Mouse (Mus musculus): ENCODE data around the gene Prss38. TPM values are rescaled to one million over a fixed set of nuclear protein-coding genes. Genes with fewer than 3 reads are reported as not detected.

The Prss38 gene
- polyA plus RNA-seq, 1 experiment from 2014 or later = not detected

DNA sequence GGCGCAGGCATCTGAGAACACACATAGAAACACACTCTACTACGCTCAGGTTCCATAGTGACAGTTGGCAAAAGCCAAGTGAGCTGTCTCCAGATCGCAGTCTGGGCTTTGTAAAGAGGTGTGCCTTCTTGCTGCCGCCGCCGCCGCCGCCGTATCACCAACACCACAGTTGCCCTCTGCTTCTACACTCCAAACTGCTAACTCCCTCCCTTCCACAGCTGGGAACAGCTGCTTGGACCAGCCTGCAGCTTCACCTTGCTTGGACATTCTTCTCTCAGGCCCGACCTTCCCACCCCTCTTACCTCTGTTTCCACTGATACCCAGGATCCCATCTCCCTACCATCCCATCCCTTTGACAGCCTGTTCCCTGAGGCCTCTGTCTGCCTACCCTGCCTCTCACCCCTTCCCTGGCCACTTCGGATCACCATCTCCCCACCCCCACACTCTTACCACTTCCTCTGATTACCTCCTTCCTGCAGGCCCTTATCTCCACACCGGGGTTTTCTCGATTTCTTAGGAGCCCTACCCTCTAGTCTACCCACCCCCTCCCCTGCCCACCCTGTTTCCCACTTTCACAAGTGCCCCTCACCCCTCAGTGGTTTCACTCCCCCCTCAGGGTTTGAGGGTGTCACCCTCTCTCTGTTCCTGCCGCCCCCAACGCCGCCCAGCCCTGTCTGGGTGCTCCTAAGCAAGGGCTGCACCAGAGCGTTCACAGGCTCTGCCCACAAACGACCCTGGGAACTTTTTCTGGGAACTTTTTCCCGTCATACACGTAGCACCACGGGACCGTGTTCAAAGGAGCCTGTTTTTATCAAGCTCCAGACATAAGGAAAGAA lies 22.3 kb upstream of the Prss38 start:
- Histone ChIP-seq H3K9me3 (replicated peaks) (no peaks in the 10 kb centered on the region), H3K36me3 (replicated peaks) (no peaks in the 10 kb centered on the region), H3K4me3 (replicated peaks) (no peak overlapping the region), H3K4me1 (replicated peaks) (peaks cover 11% of the 10 kb centered on the region), H3K27me3 (no peaks in the 10 kb centered on the region), H3K27ac (replicated peaks) (no peak overlapping the region), H3K4me2 (no peak overlapping the region; the same call in 1 of the 2 replicates), H3K9ac (no peak overlapping the region)
- WGBS (ENCODE audit: insufficient replicate concordance) = 8% methylated on average over 22 of the region's 22 CpGs
- ATAC-seq (ENCODE audit: insufficient read depth) = peak; percentile 9; the same call in 1 of the 2 replicates

DNA sequence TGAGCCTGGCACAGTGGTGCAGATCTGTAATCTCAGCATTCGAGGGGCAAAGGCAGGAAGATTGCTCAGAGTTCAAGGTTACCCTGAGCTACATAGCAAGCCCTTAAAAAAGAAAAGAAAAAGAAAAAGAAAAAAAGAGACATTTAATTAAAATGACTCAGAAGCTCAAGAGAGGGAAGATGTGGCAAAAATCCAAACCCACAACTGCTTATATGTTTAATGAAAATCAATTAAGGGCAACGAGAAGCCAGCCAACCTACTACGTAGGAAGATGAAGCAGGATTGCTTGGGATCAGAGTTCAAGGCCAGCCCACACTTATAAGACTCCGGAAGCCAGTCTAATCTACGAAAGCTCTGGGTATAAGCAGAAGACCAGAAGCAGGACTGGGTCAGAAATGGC lies 19.0 kb upstream of the Prss38 start:
- Histone ChIP-seq H3K4me1 (replicated peaks) (peaks cover 11% of the 10 kb centered on the region), H3K36me3 (replicated peaks) (no peaks in the 10 kb centered on the region), H3K9me3 (replicated peaks) (no peaks in the 10 kb centered on the region), H3K9ac (no peak overlapping the region), H3K27ac (replicated peaks) (no peak overlapping the region), H3K4me2 (no peak overlapping the region), H3K4me3 (replicated peaks) (no peak overlapping the region), H3K27me3 (no peaks in the 10 kb centered on the region)
- ATAC-seq (ENCODE audit: insufficient read depth) = no peak
- 57% methylated on average over 5 of the region's 5 CpGs for WGBS (ENCODE audit: insufficient replicate concordance)

DNA sequence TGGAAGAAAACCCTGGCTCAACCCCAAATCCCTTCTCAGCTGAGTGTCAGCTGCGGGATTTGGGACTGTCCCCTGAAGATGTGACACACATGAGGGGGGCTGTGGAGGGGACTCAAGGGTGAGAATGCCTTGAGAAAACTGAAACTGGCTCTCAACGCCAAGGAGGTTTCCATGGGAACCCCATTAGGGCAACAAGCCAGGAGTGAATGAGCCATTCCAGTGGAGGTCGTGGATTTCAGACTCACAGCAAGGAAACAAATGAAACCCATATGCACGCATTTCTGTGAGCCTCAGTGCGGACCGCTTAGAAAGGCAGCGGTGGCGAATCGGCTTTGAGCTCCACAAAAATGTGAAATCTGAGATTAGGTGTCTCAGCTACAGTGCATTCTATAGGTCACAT lies 18.1 kb upstream of the Prss38 start:
- no peak overlapping the region for H3K4me2 ChIP-seq
- WGBS (ENCODE audit: insufficient replicate concordance) = 61% methylated on average over 9 of the region's 9 CpGs
- H3K4me1 ChIP-seq (replicated peaks) = peaks cover 10% of the 10 kb centered on the region
- no peak for ATAC-seq (ENCODE audit: insufficient read depth)
- H3K27ac ChIP-seq (replicated peaks) = no peak overlapping the region
- H3K27me3 ChIP-seq = no peaks in the 10 kb centered on the region
- H3K4me3 ChIP-seq (replicated peaks) = no peak overlapping the region
- no peaks in the 10 kb centered on the region for H3K9me3 ChIP-seq (replicated peaks)
- no peaks in the 10 kb centered on the region for H3K36me3 ChIP-seq (replicated peaks)
- H3K9ac ChIP-seq = no peak overlapping the region

DNA sequence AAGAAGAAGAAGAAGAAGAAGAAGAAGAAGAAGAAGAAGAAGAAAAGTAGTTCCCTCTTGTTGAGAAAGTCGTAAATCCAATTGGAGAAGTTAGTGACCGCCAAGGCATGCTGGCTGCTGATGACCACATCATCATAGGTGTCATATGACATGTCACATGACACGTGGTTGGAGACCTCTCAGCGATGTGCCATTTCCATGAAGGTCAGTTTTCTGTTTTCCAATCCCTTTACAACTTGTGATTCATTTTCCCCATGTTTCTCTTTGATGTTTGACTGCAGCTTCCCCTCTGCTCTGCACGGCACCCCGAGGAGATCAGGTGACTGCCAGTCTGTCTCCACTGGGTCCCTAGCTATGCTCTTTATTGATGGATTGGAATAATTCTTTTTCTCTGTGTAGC lies 16.8 kb upstream of the Prss38 start:
- Histone ChIP-seq H3K4me1 (replicated peaks) (no peaks in the 10 kb centered on the region), H3K4me2 (no peak overlapping the region), H3K9me3 (replicated peaks) (no peaks in the 10 kb centered on the region), H3K36me3 (replicated peaks) (no peaks in the 10 kb centered on the region), H3K9ac (no peak overlapping the region), H3K27ac (replicated peaks) (no peak overlapping the region), H3K27me3 (no peaks in the 10 kb centered on the region), H3K4me3 (replicated peaks) (no peak overlapping the region)
- WGBS (ENCODE audit: insufficient replicate concordance) = 30% methylated on average over 6 of the region's 6 CpGs
- ATAC-seq (ENCODE audit: insufficient read depth) = no peak

DNA sequence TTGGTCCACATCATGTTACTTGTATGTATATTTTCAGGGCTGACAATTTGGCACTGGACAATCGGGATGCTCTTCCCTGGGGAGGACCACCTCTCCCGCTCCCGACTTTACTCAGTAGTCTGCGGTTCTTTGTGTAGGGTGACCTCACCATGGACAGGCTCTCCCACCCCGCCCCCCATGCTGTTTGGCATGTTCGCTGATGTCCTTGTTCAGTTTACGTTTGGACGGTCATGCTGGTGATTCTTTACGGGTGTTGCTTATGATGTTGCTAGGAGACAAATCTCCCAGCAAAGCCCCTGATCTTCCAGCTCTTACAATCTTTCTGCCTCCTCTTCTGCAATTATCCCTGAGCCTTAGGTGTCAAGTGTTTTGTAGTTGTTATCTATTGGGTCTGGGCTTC lies 15.0 kb upstream of the Prss38 start:
- no peak overlapping the region for H3K4me2 ChIP-seq
- H3K9me3 ChIP-seq (replicated peaks) = no peaks in the 10 kb centered on the region
- H3K27ac ChIP-seq (replicated peaks) = no peak overlapping the region
- WGBS (ENCODE audit: insufficient replicate concordance) = 66% methylated on average over 9 of the region's 9 CpGs
- no peak overlapping the region for H3K4me3 ChIP-seq (replicated peaks)
- ATAC-seq (ENCODE audit: insufficient read depth) = no peak
- no peaks in the 10 kb centered on the region for H3K36me3 ChIP-seq (replicated peaks)
- no peaks in the 10 kb centered on the region for H3K4me1 ChIP-seq (replicated peaks)
- no peaks in the 10 kb centered on the region; the same call in 1 of the 2 replicates for H3K27me3 ChIP-seq
- no peak overlapping the region for H3K9ac ChIP-seq

DNA sequence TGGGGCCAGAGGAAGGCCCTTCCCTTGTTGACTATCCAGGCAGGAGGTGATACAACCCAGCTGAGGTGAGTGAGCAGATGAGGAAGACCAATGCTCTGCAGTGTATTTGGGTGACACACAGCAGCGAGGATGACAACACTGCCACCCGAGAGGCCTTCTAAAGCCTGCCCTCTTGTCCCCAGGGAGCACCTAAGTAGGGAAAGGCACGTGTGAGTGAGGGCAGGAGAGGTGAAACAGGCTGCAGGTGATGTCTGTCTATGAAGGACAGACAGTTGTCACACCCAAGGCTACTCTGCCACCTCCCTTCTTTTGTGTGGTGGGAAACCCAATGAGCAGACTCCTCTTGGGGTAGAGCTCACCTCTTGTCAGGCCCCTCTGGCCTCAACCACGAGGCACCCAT lies 14.2 kb upstream of the Prss38 start:
- H3K9ac ChIP-seq = no peak overlapping the region
- H3K4me2 ChIP-seq = no peak overlapping the region
- H3K4me1 ChIP-seq (replicated peaks) = no peaks in the 10 kb centered on the region
- no peaks in the 10 kb centered on the region for H3K36me3 ChIP-seq (replicated peaks)
- no peak overlapping the region for H3K4me3 ChIP-seq (replicated peaks)
- no peak for ATAC-seq (ENCODE audit: insufficient read depth)
- no peak overlapping the region for H3K27ac ChIP-seq (replicated peaks)
- 36% methylated on average over 4 of the region's 4 CpGs for WGBS (ENCODE audit: insufficient replicate concordance)
- no peaks in the 10 kb centered on the region; the same call in 1 of the 2 replicates for H3K27me3 ChIP-seq
- no peaks in the 10 kb centered on the region for H3K9me3 ChIP-seq (replicated peaks)

DNA sequence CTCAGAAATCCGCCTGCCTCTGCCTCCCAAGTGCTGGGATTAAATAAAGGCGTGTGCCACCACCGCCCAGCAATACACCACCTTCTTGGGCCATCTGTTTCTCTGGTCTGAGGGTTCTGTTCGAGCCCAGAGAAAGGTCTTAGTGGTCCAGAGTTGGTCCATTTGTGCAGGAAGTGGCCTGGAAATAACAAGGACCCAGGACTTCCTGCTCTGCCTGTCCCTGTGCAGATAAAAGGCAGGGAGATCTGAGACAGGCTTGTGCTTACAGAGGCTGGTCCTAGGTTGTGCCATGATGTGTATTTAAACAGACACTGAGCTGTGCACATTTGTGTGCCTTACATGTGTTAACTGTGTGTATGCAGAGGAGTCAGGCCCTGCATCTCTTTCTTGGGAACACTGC lies 13.3 kb upstream of the Prss38 start:
- H3K36me3 ChIP-seq (replicated peaks) = no peaks in the 10 kb centered on the region
- H3K9ac ChIP-seq = no peak overlapping the region
- H3K27ac ChIP-seq (replicated peaks) = no peak overlapping the region
- no peaks in the 10 kb centered on the region for H3K4me1 ChIP-seq (replicated peaks)
- no peaks in the 10 kb centered on the region for H3K9me3 ChIP-seq (replicated peaks)
- H3K4me2 ChIP-seq = no peak overlapping the region
- no peak for ATAC-seq (ENCODE audit: insufficient read depth)
- no peak overlapping the region for H3K4me3 ChIP-seq (replicated peaks)
- no peaks in the 10 kb centered on the region; the same call in 1 of the 2 replicates for H3K27me3 ChIP-seq
- WGBS (ENCODE audit: insufficient replicate concordance) = 49% methylated on average over 4 of the region's 4 CpGs

DNA sequence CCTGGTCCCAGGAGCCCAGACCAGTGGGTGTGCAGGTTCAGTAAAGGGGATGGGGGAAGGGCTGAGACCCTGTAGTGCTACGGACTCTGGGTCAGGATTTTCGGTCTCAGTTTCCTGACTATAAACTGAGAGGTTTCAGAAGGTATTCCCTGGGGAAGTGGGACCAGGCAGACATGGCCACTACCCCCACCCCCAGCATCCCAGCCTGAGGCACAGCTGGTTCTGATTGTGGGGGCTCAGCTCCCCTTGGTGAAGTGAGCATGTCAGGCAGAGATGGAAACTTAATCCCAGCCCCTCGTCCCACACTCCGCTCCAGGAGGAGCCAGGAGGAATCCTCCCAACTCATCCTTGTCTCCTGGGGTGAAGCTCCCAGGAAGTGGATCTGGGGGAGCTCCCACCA lies 12.0 kb upstream of the Prss38 start:
- Histone ChIP-seq H3K4me2 (no peak overlapping the region), H3K9ac (no peak overlapping the region), H3K27me3 (no peaks in the 10 kb centered on the region; the same call in 1 of the 2 replicates), H3K4me3 (replicated peaks) (no peak overlapping the region), H3K27ac (replicated peaks) (no peak overlapping the region), H3K36me3 (replicated peaks) (no peaks in the 10 kb centered on the region), H3K9me3 (replicated peaks) (no peaks in the 10 kb centered on the region), H3K4me1 (replicated peaks) (no peaks in the 10 kb centered on the region)
- 58% methylated on average over 4 of the region's 4 CpGs for WGBS (ENCODE audit: insufficient replicate concordance)
- ATAC-seq (ENCODE audit: insufficient read depth) = no peak

DNA sequence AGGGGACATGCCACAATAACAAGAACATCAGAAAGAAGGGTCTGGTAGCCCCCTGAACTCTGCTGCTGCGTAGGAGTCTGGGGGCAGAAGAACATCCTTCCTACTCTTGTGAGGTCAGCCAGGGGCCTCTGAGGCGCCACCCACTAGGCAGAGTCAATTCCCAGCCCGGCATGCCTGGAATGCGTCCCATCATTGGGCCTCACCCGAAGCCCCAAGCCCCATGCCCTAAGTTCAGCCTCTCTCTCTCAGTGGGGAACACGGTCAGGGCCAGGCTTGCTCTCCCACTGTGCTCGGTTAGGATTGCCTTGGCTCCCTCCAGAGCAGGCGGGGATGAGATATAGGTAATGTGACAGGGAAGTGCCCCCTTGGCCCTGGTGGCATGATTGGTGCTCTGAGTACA lies 9.7 kb upstream of the Prss38 start:
- WGBS (ENCODE audit: insufficient replicate concordance) = 36% methylated on average over 8 of the region's 8 CpGs
- Histone ChIP-seq H3K4me2 (no peak overlapping the region), H3K9ac (no peak overlapping the region)

DNA sequence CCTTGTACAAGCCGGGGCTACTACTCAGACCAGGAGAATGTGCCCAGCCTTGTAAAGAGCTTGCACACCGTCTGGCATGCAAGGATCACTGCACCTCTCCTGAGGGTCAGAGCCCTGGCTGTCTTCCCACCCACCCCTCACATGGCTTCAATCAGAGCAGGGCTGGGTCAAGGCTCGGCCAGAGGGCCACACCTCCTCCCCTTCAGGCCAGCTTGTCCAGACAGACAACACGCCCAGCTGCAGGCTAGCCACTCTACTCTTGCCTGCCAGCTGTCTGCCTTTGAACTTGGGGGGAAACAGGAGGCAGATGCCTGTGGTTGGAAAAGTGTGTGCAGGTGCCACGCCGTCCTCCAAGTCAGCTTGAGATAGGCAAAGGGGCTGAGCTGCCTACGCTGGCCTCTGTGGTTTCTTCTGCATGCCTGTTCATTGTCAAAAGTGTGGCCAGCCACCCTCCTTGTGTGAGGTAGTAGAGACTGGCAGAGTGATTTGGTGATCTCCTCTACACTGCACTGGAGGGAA lies 9.0 kb upstream of the Prss38 start:
- WGBS (ENCODE audit: insufficient replicate concordance) = 26% methylated on average over 7 of the region's 7 CpGs
- Histone ChIP-seq H3K36me3 (replicated peaks) (no peaks in the 10 kb centered on the region), H3K27ac (replicated peaks) (no peak overlapping the region), H3K27me3 (no peaks in the 10 kb centered on the region; the same call in 1 of the 2 replicates), H3K4me1 (replicated peaks) (no peaks in the 10 kb centered on the region), H3K4me3 (replicated peaks) (no peak overlapping the region), H3K9ac (no peak overlapping the region), H3K4me2 (no peak overlapping the region), H3K9me3 (replicated peaks) (no peaks in the 10 kb centered on the region)
- no peak for ATAC-seq (ENCODE audit: insufficient read depth)

More for the DNA sequence above, 9.7 kb upstream of the Prss38 start:
- Histone ChIP-seq H3K27ac (replicated peaks) (no peak overlapping the region), H3K4me1 (replicated peaks) (no peaks in the 10 kb centered on the region), H3K36me3 (replicated peaks) (no peaks in the 10 kb centered on the region), H3K4me3 (replicated peaks) (no peak overlapping the region), H3K27me3 (no peaks in the 10 kb centered on the region; the same call in 1 of the 2 replicates), H3K9me3 (replicated peaks) (no peaks in the 10 kb centered on the region)
- no peak for ATAC-seq (ENCODE audit: insufficient read depth)

DNA sequence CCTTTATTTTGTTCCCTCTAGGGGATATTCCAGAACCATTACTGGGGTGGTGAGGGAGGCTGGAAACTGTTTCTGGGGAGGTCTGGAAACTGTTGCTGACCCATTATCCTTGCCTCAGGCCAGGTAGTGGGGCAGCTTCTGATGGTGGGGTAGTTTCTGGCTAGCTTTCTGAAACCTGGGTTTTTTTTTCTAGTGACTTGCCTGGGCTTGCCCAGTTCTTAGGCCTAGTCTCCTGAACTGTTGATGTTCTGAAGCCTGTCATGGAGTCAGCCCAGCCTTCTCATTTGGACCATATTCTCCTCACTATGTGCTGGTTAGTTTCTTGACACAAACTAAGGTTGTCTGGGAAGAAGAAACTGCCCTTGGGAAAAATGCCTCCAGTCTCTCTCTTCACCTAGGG lies 4.1 kb upstream of the Prss38 start:
- Histone ChIP-seq H3K27me3 (no peaks in the 10 kb centered on the region), H3K27ac (replicated peaks) (no peak overlapping the region), H3K9me3 (replicated peaks) (no peaks in the 10 kb centered on the region), H3K36me3 (replicated peaks) (no peaks in the 10 kb centered on the region), H3K4me1 (replicated peaks) (no peaks in the 10 kb centered on the region), H3K4me2 (no peak overlapping the region), H3K9ac (no peak overlapping the region), H3K4me3 (replicated peaks) (no peak overlapping the region)
- ATAC-seq (ENCODE audit: insufficient read depth) = no peak

DNA sequence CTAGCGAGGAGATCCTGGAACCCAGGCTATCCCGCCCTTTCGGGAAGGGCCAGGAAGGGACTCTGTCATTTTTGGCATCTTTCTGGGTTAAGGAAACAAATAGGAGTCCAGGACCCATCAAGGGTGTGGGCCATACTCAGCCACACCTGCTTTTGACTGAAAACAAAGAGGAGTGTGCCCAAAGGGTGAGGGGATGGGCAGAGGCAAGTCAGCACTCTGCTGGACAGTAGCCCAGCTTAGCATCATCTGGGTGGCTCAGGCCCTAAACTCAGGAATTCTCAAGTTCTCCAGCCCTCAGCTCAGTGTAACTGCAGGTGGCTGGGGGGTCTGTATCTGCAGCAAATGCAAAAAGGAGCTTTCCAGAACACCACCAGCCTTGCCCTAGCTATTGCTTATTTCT lies 2.5 kb upstream of the Prss38 start:
- Histone ChIP-seq H3K9ac (no peak overlapping the region), H3K36me3 (replicated peaks) (no peaks in the 10 kb centered on the region), H3K27ac (replicated peaks) (no peak overlapping the region), H3K27me3 (no peaks in the 10 kb centered on the region), H3K4me3 (replicated peaks) (no peak overlapping the region), H3K4me1 (replicated peaks) (no peaks in the 10 kb centered on the region), H3K9me3 (replicated peaks) (no peaks in the 10 kb centered on the region), H3K4me2 (no peak overlapping the region)
- WGBS (ENCODE audit: insufficient replicate concordance) = 62% methylated on average over 3 of the region's 3 CpGs
- no peak for ATAC-seq (ENCODE audit: insufficient read depth)

All from liver, embryonic 15.5 days (tissue).